Mouse (Mus musculus): Measurements from ENCODE around the gene Tmem179.
A peak's percentile ranks its signal among the peaks of the same experiment; 100 is the strongest.

Tmem179 gene

DNA sequence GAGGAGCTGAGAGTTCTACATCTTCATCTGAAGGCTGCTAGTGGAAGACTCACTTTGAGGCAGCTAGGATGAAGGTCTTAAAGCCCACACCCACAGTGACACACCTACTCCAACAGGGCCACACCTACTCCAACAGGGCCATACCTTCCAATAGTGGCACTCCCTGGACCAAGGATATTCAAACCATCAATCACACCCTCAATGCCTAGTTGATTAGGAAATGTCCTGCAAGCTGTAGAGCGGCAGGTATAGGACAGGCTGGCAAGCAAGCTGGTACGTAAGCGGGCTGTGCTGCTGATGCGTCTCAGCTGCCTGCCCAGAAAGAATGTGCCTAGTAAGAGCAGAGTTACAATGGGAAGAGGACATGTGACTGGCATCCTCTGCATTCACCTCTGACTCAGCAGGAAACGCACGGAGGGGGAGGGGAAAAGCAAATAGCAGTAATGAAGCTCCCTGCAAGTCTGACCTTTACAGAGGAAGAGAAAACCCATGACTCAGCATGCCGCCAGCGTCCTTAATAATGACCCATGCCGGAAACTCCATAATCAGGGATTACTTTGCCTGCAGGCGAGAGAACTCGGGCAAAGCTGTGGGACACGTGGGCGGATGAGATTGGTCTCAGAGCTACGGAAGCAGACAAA is at the start of gene Tmem179:
TSS of gene Tmem179 (minus strand) at position 51 of the 641 bp plus-strand sequence.
- no peak for DNase-seq

DNA sequence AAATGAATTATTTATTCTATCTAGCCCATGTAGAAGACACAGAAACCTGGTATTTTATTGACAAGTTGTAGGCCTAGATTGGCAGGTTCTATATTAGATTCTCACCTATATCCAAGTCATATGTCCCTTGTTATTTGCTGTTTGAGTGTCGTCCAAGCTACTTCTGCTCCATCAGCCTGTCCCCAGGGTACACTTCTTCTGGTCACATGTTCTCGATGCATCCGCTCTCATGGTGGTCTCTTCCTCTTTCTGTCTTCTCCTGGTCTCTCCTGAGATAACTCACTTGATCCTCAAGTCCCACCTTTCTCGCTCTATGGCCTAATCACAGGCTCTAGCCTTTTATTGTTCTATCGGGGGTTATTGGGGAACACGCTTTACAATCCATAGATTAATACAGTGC is 46.5 kb upstream of the Tmem179 start:
- no peak for DNase-seq

DNA sequence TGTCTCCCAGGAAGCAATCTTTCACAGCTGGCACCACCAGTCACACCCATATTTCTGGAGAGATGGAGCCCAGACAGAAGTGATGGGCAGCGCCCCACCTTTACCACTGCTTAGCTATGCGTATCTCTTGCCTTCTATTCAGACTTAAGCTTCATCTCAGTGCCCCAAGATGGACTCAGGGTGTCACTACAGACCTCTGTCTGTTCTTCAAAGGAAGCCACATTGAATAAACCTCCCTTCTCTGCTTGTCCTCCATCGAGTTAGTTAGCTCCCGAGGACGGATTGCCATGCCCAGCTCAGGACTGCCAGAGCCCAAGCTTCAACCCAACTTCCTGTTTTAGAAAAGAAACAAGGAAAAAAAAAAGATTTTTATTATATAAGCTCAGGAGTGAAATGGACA is 45.9 kb upstream of the Tmem179 start:
- no peak for DNase-seq

- DNase-seq = no peak
These were observed 44.6 kb upstream of the Tmem179 start for GRCm38 (mm10) chr12:112561163-112561562.

DNA sequence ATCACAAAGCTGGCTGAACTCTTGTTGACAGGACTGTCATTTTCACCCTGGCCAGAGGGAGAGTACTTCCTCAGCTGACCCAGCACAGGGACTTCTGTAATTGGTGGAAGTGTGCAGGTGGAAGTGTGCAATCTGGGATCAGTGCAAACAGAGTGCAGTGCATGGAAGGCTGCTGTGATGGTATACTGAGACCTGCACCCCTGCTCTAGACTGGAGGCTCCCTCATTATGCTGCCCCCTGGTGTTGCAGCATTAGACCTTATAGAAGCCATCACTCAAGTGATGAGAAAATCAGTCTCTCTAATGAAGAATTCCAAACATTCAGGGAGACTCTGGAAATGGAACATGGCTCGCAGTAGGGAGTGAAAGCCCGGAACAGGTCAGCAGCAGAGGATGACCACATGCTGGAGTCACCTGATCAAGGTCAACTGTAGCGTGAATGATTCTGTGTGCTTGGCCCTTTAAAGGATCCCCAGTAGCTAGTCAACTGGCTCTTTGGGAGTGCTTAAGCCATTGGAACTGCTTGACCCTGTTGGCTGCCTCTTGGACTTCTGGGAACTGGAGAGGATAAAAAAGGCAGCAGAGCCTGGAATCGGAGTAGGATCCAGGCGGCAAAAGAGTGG is 43.7 kb upstream of the Tmem179 start:
- no peak for DNase-seq

DNA sequence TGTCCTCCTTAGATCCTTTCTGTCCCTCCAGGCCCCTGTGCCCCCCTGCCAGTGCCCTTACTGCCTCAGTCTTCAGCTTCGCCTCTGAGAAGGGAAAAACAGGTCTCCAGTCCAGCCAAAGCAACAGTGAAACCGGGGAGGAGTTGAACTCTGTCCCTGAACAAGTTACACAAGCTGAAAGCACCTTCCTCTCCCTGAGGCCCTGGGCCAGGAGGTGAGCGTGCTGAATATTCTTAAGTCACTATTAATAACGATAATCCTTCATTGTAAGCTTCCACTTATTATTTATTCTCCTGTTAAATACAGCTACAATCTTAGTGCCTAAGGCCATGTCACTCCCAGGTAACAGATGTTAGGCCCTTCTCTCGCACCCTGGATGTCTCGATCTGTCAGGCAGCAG is 43.1 kb upstream of the Tmem179 start:
- no peak for DNase-seq

GRCm38 (mm10) chr12:112559231-112559630 is 42.7 kb upstream of the Tmem179 start:
- no peak for DNase-seq

DNA sequence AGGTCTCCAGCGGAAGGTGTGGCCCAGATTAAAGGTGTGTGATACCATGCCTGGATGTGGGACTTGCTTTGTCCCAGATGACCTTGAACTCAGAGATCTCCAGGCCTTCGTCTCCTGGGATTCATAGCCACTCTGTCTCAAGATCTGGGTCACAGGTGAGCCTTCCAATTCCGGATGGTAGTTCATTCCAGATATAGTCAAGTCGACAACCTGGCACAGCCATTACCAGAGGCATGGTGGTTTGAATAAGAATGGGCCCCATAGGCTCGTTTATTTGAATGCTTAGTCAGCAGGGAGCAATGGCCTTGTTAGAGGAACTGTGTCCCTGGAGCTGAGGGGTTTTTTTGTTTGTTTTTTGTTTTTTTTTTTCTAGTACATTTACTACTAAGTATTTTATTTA is 40.7 kb upstream of the Tmem179 start:
- no peak for DNase-seq

DNA sequence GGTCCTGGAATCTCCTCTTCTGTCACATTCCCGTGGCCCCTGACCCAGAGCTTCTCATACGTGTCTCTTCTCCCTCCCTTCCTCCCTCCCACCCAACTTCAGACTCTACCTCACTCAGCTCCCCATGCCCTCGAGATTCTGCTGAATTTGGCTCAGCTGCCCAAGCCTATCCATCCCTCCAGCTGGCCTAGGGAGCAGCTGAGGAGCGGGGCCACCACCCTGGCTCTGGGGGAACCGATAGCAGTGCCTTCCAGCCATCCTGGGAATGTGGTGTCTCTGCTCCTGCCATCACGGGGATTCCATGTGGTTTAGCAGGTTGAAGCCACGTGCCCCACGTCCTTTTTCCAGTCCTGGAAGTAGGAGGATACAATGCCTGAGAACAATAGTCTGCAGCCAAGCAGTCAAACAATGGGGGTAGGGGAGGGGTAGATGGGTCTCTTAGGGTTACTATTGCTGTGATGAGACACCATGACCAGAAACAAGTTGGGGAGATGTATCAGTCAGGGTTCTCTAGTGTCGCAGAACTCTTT is 40.0 kb upstream of the Tmem179 start:
- no peak for DNase-seq

DNA sequence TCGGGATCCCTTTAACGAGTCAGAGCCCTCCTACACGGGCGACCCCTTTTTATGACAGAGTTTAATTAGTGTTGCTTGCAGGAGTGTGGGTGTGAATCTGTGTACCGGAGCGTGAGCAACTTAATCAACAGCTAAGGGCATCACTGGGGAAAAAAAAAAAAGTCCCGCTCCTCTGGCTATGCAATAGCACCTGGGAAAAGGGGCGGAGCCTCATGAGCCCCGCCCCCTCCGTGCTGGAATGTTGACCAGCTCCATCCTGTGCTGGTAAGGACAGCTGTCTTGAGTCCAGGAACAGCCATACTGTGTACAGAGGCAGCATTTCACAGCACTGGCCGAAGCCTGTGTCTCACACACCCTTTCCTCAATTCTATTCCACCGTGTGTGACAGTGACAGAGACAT is 38.4 kb upstream of the Tmem179 start:
- DNase-seq = no peak

GRCm38 (mm10) chr12:112552520-112552919 is 36.0 kb upstream of the Tmem179 start:
- DNase-seq = no peak

DNA sequence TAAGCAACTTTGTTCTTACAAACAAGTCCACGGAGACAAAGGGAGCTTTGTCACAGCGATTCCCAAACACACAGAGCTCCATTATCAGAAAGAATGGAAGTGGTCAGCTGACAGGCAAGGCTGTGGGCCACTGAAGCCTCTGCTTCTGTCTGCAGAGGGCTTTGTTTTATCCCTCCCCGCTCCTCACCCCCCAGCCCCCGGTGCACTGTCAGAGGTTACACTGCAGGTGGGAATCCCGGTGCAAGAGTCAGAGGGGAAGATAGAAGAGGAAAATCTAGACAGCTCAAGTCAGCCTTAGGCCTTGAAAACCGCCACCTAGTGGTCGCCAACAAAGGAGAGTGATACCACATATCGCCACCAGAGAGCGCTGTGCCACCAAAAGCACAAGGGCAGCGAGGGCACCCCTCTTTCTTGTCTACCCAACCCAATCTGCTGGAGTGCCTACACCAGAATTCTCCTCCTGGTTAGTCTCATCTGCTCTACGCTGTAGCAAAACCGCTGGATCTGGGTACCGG is 35.4 kb upstream of the Tmem179 start:
- peak; percentile 83 for DNase-seq

DNA sequence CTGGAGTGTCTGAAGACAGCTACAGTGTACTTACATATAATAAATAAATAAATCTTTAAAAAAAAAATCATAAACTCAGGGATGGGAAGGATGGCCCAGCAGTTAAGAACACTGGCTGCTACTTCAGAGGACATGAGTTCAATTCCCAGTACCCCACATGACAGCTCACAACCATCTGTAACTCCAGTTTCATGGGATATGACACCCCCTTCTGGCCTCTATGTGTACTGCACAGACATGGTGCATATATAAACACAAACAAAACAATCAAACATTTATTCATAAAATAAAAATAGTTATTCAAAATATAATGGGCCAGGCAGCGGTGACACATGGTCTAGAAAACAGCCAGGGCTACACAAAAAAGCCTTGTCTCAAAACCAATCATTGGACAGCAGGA is 32.7 kb upstream of the Tmem179 start:
- DNase-seq = no peak

DNA sequence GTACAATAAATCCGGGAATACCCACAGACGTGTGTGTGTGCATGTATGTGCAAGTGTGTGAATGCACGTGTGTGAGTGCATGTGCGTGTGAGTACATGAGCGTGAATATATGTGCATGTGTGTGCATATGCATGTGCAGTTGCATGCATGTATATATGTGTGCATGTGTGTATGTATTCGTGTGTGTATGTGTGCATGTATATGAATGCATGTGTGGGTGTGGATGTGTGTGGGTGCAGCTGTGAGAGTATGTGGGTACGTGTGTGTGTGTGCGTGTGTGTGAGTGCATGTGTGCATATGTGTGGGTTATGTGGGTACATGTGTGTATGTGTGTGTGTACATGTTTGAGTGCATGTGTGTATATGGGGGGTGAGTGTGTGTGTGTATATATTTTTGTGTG is 29.6 kb upstream of the Tmem179 start:
- DNase-seq = no peak

DNA sequence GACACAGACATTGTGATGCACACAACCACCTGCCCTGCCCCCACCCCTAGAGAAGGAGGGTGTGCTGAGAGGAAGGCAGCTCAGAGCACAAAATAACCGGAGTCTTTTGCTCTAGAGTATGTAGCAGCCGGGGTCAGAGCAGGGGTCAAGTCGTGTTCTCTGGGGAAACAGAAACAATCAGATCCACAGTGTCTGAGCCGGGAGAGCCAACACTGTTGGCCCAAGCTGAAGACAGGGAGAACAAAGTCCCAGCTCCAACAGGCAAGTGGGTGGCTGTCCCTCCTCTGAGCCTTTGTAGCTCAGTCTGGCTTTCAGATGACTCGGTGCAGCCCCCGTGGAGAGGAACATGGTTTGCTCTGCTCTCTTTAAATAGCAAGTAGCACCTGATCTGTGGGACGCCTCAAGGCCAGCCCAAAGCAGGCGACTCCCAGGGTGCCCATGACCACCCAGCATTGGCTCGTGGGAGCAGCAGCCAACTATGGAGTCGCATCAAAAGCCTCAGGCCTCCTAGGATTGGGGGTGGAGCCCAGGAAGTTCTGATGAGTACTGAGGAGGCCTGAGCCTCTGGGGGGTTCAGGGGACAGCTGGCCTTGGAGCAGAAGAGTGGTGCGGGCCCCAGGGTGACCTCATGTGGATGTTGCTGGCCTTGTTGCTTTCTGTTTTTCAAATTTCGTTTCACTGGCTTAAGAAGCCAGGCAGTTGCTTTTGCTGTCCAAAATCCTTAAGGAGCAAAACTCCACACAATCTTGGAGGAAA is 28.6 kb upstream of the Tmem179 start:
- no peak for DNase-seq

DNA sequence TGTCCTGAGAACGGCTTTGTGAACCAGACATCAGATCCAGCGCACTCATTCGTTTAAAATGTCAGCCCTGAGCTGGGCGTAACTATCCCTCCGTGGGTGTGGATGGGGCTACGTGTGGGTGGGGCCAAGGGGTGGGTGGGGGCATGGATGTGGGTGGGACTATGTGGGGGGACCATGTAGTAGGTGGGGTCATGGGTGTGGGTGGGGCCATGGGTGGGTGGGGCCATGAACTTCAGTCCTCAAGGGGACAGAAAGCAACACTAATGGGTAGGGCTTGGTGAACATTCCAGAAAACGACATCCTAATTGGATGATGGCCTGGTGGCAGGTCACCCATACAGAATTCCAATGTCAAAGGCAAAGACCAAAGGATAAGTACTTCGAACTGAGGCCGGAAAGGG is 27.4 kb upstream of the Tmem179 start:
- no peak for DNase-seq

DNA sequence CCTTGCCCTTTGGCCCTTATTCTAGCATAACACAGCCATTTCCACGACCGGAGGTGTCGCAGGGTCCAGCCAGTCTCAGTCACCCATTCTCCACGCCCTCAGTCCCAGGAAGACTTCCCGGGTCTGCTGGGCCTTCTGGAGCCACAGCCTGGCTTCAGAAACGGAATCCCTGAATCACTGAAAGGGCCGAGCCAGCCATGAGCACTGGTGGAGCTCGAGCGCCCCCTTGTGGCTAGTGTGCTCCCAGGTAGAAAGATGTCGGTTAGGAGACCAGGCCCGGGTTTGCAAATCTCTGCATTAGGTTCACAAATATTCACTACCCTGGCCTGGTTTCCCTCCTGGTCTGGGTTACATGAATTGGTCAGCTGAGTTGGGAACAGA is 26.4 kb upstream of the Tmem179 start:
- DNase-seq = peak; percentile 76

- no peak for DNase-seq
These were observed 25.8 kb upstream of the Tmem179 start for GRCm38 (mm10) chr12:112542257-112542919.

DNA sequence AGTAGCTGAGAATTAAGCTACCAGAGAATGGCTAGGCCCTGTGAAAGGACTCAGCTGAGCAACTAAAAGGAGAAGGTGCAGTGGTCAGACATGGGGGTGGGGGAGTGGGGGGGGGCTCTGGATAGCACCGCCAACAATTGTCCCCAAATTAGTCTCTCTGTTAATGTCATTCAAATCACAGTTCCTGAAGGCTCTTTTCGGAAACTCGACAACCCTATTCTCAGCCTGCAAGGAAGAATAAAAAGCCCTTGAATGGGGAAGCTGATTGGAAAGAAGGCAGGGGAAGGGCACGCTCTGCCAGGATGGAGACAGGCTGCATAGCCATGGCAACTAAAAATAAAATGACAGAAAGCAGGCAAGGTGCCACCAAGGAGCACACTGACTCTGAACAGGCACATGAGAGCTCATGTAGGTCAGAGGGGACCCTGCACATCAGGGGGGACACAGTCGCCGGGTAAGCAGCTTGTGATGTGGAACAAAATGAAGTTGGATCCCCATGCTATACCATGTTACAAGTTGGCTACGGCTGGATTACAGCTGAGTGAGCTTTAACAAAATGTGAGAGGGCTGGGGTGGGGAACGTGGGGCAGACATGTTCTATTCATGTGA is 25.0 kb upstream of the Tmem179 start:
- no peak for DNase-seq

DNA sequence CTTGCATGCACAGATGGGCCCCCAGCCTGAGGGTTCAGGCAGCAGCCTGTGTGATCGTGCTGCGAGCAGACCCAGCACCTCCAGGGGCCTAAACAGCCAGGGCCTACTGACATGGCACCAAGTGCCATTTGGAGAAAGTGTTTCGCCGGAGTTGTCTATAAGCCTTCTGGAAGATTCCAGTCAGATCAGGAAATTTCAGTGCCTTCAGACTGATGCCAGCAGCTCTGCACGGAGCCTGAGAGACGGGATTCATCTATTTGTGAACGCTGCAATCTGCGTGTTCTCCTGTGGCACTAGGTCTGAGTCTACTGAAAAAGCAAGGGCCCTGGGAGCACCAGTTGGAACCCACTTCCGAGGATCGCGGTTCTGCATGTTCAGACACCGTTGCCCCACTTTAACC is 23.8 kb upstream of the Tmem179 start:
- DNase-seq = no peak

DNA sequence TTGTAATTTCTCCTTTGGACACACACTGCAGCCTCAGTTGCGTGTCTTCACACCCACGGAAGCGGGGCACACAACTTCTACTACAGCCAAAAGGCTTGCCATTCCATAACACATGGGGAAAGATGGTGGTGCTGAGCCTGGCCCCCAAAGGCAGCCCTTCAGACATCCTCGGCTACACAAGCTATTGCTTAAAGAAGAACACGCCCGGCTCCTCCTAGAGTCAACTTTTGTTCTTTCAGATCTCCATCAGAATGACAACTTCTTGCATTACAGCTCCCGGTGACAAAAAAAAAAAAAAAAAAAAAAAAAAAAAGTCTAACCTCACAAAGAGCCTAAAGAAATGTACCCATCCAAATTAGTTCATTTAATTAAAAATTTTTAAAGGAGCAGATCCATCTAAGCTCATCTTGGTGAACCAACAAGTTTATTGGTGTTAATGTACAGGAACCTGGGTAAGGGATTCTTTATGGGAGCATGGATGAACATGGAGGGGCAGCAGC is 23.0 kb upstream of the Tmem179 start:
- no peak for DNase-seq

GRCm38 (mm10) chr12:112538356-112538755 is 21.8 kb upstream of the Tmem179 start:
- no peak for DNase-seq

DNA sequence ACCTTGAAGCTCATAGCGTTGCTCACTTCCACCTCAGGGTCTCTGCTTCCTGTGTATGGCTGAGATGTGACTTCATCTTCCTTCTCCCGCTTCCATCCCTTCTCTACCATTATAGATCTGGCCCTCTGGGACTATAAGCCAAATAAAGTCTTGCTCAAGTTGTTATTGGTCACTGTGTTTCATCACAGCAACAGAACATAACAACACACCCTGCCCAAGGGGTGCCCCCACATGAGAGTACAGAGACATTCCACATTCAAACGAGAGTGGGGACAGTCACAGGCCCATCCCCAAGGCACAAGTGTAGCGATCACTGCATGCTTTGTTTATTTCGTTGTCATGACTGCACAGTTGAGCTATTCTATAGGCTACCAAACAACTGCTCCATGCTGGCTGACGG is 20.7 kb upstream of the Tmem179 start:
- DNase-seq = no peak

Measured in cerebellum, adult 11 months (tissue).